Mouse (Mus musculus) erythroblast, embryonic 14.5 days (primary cell): ENCODE measurements around the gene Teddm3.
"Not testable (repeated sequence)": the region's sequence is repeated elsewhere in the genome, so short reads cannot be mapped to it uniquely, and the experiment has no call there.

Experiments used
- GATA1 ChIP-seq: IDR thresholded peaks from 2 replicates; pipeline ENCODE4 v1.6.1; 2012; ENCODE audit warnings: low read length, inconsistent platforms, mixed read lengths
- TAL1 ChIP-seq: IDR thresholded peaks from 3 replicates; pipeline ENCODE4 v1.6.1; 2012; ENCODE audit warnings: low read length, inconsistent platforms, mixed read lengths

- not testable (repeated sequence) for TF ChIP-seq TAL1, GATA1
Measured at GRCm38 (mm10) chr16:21165343-21166220, 11.8 kb upstream of the Teddm3 start.
